Mouse (Mus musculus): ENCODE measurements around the gene Igdcc4.

DNA sequence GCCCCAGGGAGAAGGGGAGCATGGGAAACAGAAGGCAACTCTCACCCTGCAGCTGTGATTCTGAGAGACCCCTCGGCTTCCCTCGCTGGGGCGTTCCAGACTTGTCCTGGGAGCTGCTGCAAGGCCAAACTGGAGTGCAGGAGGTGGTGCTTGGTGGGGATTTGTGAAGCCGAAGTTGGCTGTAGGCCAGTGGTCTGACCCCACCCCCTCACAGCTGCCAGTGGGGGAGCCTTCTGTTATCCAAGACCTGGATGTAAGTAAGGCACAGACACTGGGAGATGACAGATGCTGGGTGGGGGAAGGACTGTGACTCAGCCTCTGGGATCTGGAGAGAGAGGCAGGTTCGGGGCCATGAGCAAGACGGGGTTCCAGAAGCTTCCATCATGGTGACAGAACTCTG lies 7.0 kb upstream of the Igdcc4 start:
- TF ChIP-seq POLR2A (IDR thresholded peaks at IDR 0.05; ENCODE audit: borderline replicate concordance, control insufficient read depth, low read depth, low read length), result no peak
- TF ChIP-seq CTCF (IDR thresholded peaks at IDR 0.05; ENCODE audit: control insufficient read depth, insufficient read depth, low read length), result no peak
